Mouse (Mus musculus): ENCODE results near the gene Sh2d4b. TPM values are rescaled to one million over a fixed set of nuclear protein-coding genes. Genes with fewer than 3 reads are reported as not detected.

Sh2d4b gene
- polyA plus RNA-seq, 1 experiment from 2014 or later = 21.4 TPM

DNA sequence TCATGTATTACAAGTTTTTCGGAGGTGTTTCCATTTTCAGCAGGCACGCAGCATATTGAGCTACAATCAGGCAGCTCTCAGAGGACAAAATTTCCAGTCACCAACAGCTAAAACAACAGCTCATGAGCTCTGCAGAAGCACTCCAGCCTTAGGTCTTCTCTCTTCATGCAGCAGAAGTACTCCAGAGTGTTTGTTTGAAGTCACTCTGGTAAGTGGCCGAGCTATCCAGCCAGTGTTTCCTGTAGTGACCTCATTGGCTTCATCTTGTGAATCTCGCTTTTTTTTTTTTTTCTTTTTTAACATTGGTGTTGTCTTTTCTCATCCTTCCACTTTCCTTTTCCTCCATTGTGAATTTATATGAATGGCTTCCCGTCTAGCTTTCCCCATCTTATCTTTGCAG, 40.1 kb downstream of the Sh2d4b start:
- DNase-seq (ENCODE audit: low spot score) = no peak

DNA sequence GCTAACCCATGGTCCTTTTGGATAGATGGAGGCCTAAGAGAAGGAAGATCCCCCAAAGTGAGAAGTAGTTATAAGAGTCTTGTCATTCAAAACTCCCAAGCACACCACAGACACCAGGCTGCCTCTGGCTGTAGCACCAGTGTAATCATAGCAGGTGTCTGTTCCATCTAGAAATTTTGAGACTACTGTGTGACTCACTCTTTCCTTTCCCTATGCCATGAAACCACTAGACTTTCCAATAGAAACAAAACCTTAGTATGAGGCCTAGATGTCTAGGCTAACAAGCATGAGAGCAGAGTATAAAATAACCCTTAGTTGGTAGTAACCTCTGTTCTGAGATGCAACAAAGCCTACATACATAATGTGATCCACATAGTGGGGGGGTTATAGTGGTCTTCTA, 55.7 kb downstream of the Sh2d4b start:
- no peak for DNase-seq (ENCODE audit: low spot score)

DNA sequence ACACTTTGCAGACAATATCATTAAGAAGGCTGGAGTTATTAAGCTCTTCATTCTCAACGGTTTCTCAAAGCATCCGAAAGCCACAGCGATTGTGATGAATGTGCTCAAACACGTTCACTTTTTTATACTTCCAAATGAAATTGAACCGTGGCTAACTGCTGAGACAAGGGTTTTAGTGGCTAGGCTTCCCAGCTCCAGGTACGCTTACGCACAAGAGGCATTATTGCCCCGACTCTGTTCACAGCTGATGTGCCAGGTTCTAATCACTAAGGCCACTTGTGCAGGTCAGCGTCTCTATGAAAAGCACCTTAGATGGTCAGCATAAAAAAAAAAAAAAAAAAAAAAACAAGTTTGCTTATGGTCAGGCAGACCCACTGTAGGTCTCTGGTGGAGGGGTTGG, 62.6 kb downstream of the Sh2d4b start:
- DNase-seq (ENCODE audit: low spot score) = no peak

DNA sequence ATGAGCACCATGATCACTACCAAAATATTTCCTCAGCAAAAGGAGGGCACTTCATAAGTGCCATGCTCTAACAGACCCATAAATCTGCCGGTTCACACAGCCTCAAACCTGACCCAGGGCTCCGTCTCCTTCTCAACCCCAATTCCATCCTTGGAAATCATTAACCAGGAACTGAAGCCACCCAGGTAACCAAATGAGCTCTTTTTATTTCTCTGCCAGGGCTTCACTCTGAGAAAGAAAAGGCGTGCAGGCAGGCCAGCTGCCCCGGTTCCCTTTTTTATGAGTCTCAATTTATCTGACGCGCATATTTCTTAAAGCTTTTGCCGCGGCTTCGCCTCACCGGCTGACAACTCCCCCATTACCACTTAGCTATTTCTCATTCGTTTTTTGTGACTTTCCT, 63.0 kb downstream of the Sh2d4b start:
- no peak for DNase-seq (ENCODE audit: low spot score)

DNA sequence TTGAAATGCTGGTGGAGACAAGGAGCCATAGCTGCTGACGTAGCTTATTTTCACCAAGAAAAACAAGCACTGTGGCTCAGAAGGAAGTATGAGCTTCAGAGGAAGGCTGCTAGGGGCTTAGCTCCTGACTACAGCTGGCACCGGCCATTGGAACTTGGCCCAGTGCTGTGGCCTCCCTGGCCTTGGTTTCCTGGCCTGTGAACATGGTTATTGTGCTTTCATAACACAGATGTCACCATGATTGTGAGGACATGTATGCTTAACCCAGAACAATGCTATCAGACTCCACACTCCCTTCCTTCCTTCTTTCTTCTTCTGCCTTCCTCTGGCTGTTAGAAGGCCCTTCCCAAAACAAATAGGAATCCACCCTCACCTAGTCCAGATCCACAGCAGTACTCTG, 75.0 kb downstream of the Sh2d4b start:
- no peak for DNase-seq (ENCODE audit: low spot score)

DNA sequence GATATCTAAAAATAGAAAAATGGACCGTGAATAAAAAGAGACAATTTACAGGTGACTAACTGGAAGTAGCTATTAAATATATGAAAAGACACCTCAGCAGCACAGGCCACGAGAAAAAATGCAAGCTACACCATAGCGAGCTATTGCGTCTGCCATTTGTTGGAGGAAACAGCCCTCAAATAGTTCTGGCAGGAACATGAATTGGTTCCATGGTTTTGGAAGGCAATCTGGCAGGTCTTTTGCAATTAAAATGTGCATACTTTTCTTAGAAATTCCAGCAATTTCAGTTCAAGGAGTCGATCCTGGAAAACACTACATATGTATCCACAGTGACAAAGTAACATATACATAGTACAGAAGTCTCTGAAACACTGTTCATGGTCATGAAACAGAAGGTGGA, 76.4 kb downstream of the Sh2d4b start:
- DNase-seq (ENCODE audit: low spot score) = no peak

DNA sequence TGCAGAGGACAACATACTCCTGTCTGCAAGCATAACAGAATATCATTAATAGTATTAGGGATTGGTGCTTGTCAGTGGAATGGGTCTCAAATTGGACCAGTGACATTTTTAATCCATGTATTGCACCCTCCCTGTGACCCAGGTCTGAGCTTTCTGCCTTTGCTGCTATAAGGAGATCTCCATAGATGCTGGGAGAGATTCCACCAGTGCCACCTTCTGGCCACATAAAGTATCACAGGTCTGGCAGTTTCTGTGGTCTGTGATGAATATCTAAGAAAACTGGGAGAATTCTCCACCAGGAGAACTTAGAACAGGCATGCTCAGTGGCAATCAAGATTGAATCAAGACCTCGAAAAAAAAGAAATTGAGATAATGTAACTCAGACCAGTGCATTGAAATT, 101.5 kb downstream of the Sh2d4b start:
- no peak for DNase-seq (ENCODE audit: low spot score)

DNA sequence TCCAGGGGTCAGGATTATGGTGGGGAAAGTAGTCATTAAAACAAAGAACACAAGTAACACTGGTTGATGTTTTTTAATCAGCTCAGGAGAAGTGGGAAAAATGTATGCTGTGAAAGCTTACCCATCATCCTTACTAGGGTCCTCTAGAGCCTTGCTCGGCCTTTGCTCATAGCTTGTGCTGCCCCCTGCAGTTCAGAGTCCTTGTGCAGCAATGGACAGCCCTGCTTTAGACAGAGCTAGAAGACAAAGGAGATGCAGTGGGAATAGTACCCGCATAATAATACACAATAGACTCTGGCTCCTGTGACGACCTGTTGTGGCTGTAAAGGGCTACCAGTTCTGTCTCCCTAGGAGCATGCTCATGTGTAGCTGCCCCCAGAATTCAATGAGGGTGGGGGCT, 104.0 kb downstream of the Sh2d4b start:
- no peak for DNase-seq (ENCODE audit: low spot score)

DNA sequence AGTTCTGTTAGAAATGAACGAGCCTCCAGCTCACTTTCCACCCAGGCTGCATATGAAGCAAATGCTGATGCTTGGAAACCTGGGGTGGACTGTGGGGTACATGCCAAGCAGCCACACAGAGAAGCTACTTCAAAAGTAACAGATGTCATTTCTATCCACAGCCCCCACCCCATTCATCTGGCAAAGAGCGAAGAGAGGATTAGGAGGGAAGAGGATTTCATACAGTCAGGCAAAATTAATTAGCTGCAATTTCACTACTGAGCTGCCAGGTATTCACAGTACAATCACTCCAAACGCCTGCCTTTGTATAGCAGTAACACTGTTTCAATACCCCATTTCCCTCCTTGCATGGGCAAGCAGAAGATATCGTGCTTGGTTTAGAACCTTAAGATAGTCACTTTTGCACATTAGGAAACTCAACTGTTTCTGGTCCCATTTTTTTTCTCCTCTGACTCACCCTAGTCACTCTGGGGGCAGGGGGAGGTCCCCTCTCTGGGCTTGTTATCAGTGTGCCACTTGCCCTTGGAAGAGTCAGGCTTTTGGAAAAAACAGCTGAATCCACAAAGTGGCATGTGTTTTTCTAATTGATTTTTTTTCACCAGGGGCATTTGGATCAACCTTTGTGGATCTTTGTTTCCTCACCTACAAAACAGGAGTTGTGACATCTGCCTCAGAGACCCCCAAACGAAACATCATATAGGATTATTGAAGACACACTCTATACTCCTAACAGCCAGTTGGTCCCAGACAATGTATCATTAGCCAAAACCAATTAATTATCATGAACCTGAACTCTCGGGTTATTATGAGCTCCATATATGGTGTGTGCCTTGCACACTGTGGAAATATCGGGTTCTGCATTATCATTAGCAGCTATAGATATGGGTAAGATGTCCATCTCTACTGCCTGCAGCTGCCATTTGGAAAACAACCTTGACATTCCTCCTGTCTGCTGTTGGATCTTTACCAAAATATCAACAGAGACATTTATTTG, 123.7 kb downstream of the Sh2d4b start:
- no peak for DNase-seq (ENCODE audit: low spot score)

Other genes starting within 250 kb of the Sh2d4b start
- gene Tspan14, start 73.5 kb upstream of the Sh2d4b start, polyA plus RNA-seq (2015; fragmentation: Nextera tagmentation; extraction: Ambion mirVana) = 58.5 and 65.0 TPM in 2 replicates
- gene Fam213a, start 120.5 kb upstream of the Sh2d4b start, polyA plus RNA-seq (2015; fragmentation: Nextera tagmentation; extraction: Ambion mirVana) = 6.6 and 9.3 TPM in 2 replicates
- 0.17 and 0.32 TPM in 2 replicates for gene Dydc2, start 175.9 kb upstream of the Sh2d4b start, polyA plus RNA-seq (2015; fragmentation: Nextera tagmentation; extraction: Ambion mirVana)
- gene Dydc1, start 179.6 kb upstream of the Sh2d4b start, polyA plus RNA-seq (2015; fragmentation: Nextera tagmentation; extraction: Ambion mirVana) = not detected in 2 replicates
- 0.42 and 0.47 TPM in 2 replicates for gene Mat1a, start 211.8 kb upstream of the Sh2d4b start, polyA plus RNA-seq (2015; fragmentation: Nextera tagmentation; extraction: Ambion mirVana)
- gene Sftpa1, start 238.5 kb upstream of the Sh2d4b start, polyA plus RNA-seq (2015; fragmentation: Nextera tagmentation; extraction: Ambion mirVana) = 0.65 and 0.95 TPM in 2 replicates